Mouse (Mus musculus) neural tube, embryonic 13.5 days (tissue): Measurements from ENCODE around the gene Mboat7. TPM values are rescaled to one million over a fixed set of nuclear protein-coding genes. Genes with fewer than 3 reads are reported as not detected.

ENCODE experiments used
- ATAC-seq: fragments of 200-750 bp; cut with Nextera tagmentation; 2 replicates; pipeline ENCODE4 v1.8.0; 2017; ENCODE audit warnings: low read depth, mild to moderate bottlenecking, moderate TSS enrichment, moderate library complexity
- H3K27ac ChIP-seq: fragments of 300-500 bp; sonication (generic); replicated peaks from 2 replicates; pipeline ENCODE4 v1.5.1; 2015; ENCODE audit warnings: moderate library complexity, mild to moderate bottlenecking, inconsistent platforms
- H3K27me3 ChIP-seq: fragments of 300-500 bp; sonication (generic); 2 replicates; pipeline ENCODE4 v1.6.1; 2015; ENCODE audit warnings: mild to moderate bottlenecking, inconsistent platforms
- H3K36me3 ChIP-seq: fragments of 300-500 bp; sonication (generic); 2 replicates; pipeline ENCODE4 v1.6.1; 2015; ENCODE audit warnings: mild to moderate bottlenecking, inconsistent platforms
- H3K4me1 ChIP-seq: fragments of 300-500 bp; sonication (generic); replicated peaks from 2 replicates; pipeline ENCODE4 v1.6.1; 2015; ENCODE audit warnings: inconsistent platforms
- H3K4me2 ChIP-seq: fragments of 300-500 bp; sonication (generic); 2 replicates; pipeline ENCODE4 v1.6.1; 2015; ENCODE audit warnings: inconsistent platforms, mild to moderate bottlenecking, moderate library complexity
- H3K4me3 ChIP-seq: fragments of 300-500 bp; sonication (generic); 2 replicates; pipeline ENCODE4 v1.5.1; 2015; ENCODE audit warnings: mild to moderate bottlenecking, inconsistent platforms
- H3K9ac ChIP-seq: fragments of 300-500 bp; sonication (generic); 2 replicates; pipeline ENCODE4 v1.6.1; 2015; ENCODE audit warnings: moderate library complexity, mild to moderate bottlenecking, inconsistent platforms
- H3K9me3 ChIP-seq: fragments of 300-500 bp; sonication (generic); 2 replicates; pipeline ENCODE4 v1.6.1; 2016; ENCODE audit warnings: inconsistent platforms
- WGBS: fragments of 180-500 bp; shearing (Covaris S2); methylation state at CpG from one replicate; pipeline ENCODE4 v1.1.7; 2015; 5-methylcytosine and 5-hydroxymethylcytosine counted together
- polyA plus RNA-seq: library from polyadenylated mRNA; unstranded; fragments of >200 nt; fragmentation: Nextera tagmentation; extraction: Ambion mirVana; gene quantifications from 2 replicates; pipeline ENCODE4 v1.2.1, GENCODE M21; 2015

Mboat7 gene
- polyA plus RNA-seq, 1 experiment from 2014 or later, result 58.7 TPM

- H3K4me3 ChIP-seq, result no peak overlapping the region
- H3K9me3 ChIP-seq, result no peaks in the 10 kb centered on the region
- ATAC-seq, result no peak
- H3K36me3 ChIP-seq, result peaks cover 98% of the 10 kb centered on the region
- H3K27me3 ChIP-seq, result no peaks in the 10 kb centered on the region
- no peak overlapping the region for H3K9ac ChIP-seq
- H3K4me1 ChIP-seq, result no peaks in the 10 kb centered on the region
- H3K27ac ChIP-seq, result no peak overlapping the region
- 93% methylated on average over 4 of the region's 4 CpGs for WGBS
- no peak overlapping the region for H3K4me2 ChIP-seq
Observed at GRCm38 (mm10) chr7:3656966-3657365, 36.4 kb downstream of the Mboat7 start.

DNA sequence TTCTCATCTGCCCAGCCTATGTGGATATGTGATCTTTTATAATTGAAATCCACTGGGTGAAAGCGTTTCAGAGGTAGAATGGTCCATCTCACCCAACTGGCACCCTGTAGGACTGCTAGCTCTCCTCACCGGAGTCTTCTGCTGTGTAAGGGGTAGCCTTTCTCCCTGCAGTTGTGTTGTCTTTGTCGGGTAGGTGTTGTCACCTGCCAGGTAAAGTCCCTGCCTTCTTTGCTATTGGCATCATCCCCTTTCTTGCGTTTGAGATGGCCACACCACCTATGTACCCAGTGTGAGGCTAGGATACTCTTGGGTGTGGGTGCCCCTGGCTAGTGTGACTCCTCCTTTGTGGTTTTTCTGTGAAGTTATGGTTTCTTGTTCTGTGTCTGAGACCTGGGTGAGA, 46.7 kb downstream of the Mboat7 start:
- Histone ChIP-seq H3K27ac (no peak overlapping the region), H3K27me3 (no peaks in the 10 kb centered on the region), H3K4me1 (peaks cover 47% of the 10 kb centered on the region), H3K4me3 (peak overlapping the region; percentile 98), H3K9me3 (no peaks in the 10 kb centered on the region), H3K4me2 (peak overlapping the region; percentile 92), H3K36me3 (peaks cover 17% of the 10 kb centered on the region), H3K9ac (peak overlapping the region; percentile 100)
- no peak for ATAC-seq
- 72% methylated on average over 4 of the region's 4 CpGs for WGBS

DNA sequence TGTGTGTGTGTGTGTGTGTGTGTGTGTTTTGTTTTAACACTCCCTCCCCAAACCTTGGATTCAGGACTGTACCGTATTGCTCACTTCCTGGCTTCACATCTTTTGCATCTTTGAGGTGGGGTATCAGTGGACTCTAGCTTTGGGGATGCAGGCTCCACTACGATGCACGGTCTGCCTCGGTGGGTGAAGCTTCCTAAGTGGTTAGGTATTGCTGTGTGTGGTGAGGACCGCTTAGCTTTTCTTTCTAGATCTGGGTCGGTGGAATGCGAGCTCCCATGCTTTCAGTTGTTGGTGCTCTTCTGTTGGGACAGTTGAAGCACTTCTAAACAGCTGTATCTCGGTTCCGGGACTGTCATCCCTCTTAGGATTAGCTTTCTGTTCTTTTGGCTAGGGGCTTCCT, 47.1 kb downstream of the Mboat7 start:
- peaks cover 47% of the 10 kb centered on the region for H3K4me1 ChIP-seq
- no peak for ATAC-seq
- H3K9ac ChIP-seq, result peak overlapping the region; percentile 100
- peaks cover 17% of the 10 kb centered on the region for H3K36me3 ChIP-seq
- H3K27ac ChIP-seq, result peak overlapping the region; percentile 98
- H3K4me3 ChIP-seq, result peak overlapping the region; percentile 98
- 32% methylated on average over 9 of the region's 9 CpGs for WGBS
- H3K27me3 ChIP-seq, result no peaks in the 10 kb centered on the region
- H3K9me3 ChIP-seq, result no peaks in the 10 kb centered on the region
- H3K4me2 ChIP-seq, result peak overlapping the region; percentile 92

- H3K27ac ChIP-seq, result peak overlapping the region; percentile 98
- H3K9me3 ChIP-seq, result no peaks in the 10 kb centered on the region
- H3K4me1 ChIP-seq, result peaks cover 47% of the 10 kb centered on the region
- peaks cover 17% of the 10 kb centered on the region for H3K36me3 ChIP-seq
- peak overlapping the region; percentile 100 for H3K9ac ChIP-seq
- WGBS, result under 1% methylated on average over 53 of the region's 58 CpGs
- H3K4me2 ChIP-seq, result peak overlapping the region; percentile 92
- no peaks in the 10 kb centered on the region for H3K27me3 ChIP-seq
- no peak; the same call in none of the 2 replicates for ATAC-seq
- H3K4me3 ChIP-seq, result peak overlapping the region; percentile 98
Observed at GRCm38 (mm10) chr7:3645488-3646025, 47.8 kb downstream of the Mboat7 start.

- H3K27ac ChIP-seq, result peak within 1 kb of the TSS; percentile 98
- peaks cover 19% of the 10 kb centered on the region for H3K36me3 ChIP-seq
- no peaks in the 10 kb centered on the region for H3K27me3 ChIP-seq
- H3K4me3 ChIP-seq, result peak within 1 kb of the TSS; percentile 98
- H3K9me3 ChIP-seq, result no peaks in the 10 kb centered on the region
- peak within 1 kb of the TSS; percentile 100 for H3K9ac ChIP-seq
- WGBS, result under 1% methylated on average over 56 of the region's 58 CpGs
- peak; percentile 98 for ATAC-seq
- H3K4me1 ChIP-seq, result peaks cover 47% of the 10 kb centered on the region
- H3K4me2 ChIP-seq, result peak within 1 kb of the TSS; percentile 92
Observed at GRCm38 (mm10) chr7:3644672-3645487, 48.4 kb downstream of the Mboat7 start, which contains the start of gene Cnot3. Gene Cnot3 (plus strand): TSS chr7:3645268.

DNA sequence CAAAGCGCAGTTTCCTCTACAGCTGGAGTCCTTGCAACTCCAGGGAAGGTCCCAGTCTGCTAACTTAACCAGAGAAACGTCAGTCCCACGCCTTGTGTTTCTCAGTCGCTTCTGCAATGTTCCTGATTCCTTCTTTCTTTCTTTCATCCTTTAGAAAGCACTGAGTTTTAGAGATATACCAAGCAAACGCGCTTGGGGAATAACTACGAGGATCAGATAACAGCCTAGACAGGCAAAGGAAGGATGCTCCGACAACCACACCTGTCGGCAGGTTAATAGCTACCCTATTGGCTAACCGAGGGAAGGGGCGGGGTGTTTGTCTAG, 49.0 kb downstream of the Mboat7 start:
- H3K27me3 ChIP-seq, result no peaks in the 10 kb centered on the region
- H3K4me2 ChIP-seq, result peak overlapping the region; percentile 66
- ATAC-seq, result peak; percentile 1; the same call in 1 of the 2 replicates
- peak overlapping the region; percentile 98 for H3K4me3 ChIP-seq
- H3K36me3 ChIP-seq, result peaks cover 25% of the 10 kb centered on the region
- peaks cover 43% of the 10 kb centered on the region for H3K4me1 ChIP-seq
- H3K9ac ChIP-seq, result peak overlapping the region; percentile 41; the same call in 1 of the 2 replicates
- H3K27ac ChIP-seq, result peak overlapping the region; percentile 25; the same call in 1 of the 2 replicates
- H3K9me3 ChIP-seq, result no peaks in the 10 kb centered on the region
- WGBS, result 2% methylated on average over 11 of the region's 11 CpGs

- Histone ChIP-seq H3K36me3 (peaks cover 30% of the 10 kb centered on the region), H3K4me3 (peak overlapping the region; percentile 98), H3K27ac (peak overlapping the region; percentile 25; the same call in 1 of the 2 replicates), H3K4me1 (peaks cover 38% of the 10 kb centered on the region), H3K4me2 (peak overlapping the region; percentile 66), H3K9me3 (no peaks in the 10 kb centered on the region), H3K9ac (peak overlapping the region; percentile 41; the same call in 1 of the 2 replicates), H3K27me3 (no peaks in the 10 kb centered on the region)
- 26% methylated on average over 9 of the region's 9 CpGs for WGBS
- no peak for ATAC-seq
Observed at GRCm38 (mm10) chr7:3643843-3644242, 49.5 kb downstream of the Mboat7 start.

DNA sequence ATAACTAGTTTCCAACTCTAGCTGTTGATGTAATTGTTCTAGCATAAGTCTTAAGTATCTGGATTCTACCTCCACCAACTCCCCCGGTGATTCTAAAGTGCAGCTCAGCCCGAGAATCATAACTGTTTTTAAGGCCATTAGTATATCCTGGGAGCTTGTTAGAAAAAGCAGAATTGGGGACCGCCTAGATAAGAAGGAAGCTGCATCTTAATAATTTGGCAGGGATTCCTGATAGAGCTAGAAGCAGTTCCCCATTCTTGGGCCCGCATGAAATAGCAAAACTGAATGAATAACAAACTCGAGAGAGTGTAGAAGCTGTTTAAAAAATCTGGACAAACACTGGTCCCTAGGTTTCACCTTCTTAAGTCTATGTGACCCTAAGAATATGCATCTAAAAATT, 49.9 kb downstream of the Mboat7 start:
- Histone ChIP-seq H3K36me3 (peaks cover 34% of the 10 kb centered on the region), H3K27ac (no peak overlapping the region), H3K4me1 (peaks cover 34% of the 10 kb centered on the region), H3K9me3 (no peaks in the 10 kb centered on the region), H3K27me3 (no peaks in the 10 kb centered on the region), H3K9ac (0 out of 2 replicates have a peak overlapping the region, but pooled peaks have one; percentile 41), H3K4me3 (no peak overlapping the region; the same call in 1 of the 2 replicates), H3K4me2 (peak overlapping the region; percentile 66)
- no peak for ATAC-seq
- 69% methylated on average over 5 of the region's 5 CpGs for whole genome bisulfite sequencing

- WGBS, result 65% methylated on average over 3 of the region's 3 CpGs
- H3K27ac ChIP-seq, result peak overlapping the region; percentile 69; the same call in 1 of the 2 replicates
- peaks cover 38% of the 10 kb centered on the region for H3K4me1 ChIP-seq
- no peaks in the 10 kb centered on the region for H3K9me3 ChIP-seq
- peaks cover 38% of the 10 kb centered on the region for H3K36me3 ChIP-seq
- H3K9ac ChIP-seq, result peak overlapping the region; percentile 89
- ATAC-seq, result peak; percentile 9; the same call in 1 of the 2 replicates
- peak overlapping the region; percentile 73 for H3K4me3 ChIP-seq
- no peaks in the 10 kb centered on the region for H3K27me3 ChIP-seq
- peak overlapping the region; percentile 99 for H3K4me2 ChIP-seq
Observed at GRCm38 (mm10) chr7:3630478-3630815, 62.9 kb downstream of the Mboat7 start.

DNA sequence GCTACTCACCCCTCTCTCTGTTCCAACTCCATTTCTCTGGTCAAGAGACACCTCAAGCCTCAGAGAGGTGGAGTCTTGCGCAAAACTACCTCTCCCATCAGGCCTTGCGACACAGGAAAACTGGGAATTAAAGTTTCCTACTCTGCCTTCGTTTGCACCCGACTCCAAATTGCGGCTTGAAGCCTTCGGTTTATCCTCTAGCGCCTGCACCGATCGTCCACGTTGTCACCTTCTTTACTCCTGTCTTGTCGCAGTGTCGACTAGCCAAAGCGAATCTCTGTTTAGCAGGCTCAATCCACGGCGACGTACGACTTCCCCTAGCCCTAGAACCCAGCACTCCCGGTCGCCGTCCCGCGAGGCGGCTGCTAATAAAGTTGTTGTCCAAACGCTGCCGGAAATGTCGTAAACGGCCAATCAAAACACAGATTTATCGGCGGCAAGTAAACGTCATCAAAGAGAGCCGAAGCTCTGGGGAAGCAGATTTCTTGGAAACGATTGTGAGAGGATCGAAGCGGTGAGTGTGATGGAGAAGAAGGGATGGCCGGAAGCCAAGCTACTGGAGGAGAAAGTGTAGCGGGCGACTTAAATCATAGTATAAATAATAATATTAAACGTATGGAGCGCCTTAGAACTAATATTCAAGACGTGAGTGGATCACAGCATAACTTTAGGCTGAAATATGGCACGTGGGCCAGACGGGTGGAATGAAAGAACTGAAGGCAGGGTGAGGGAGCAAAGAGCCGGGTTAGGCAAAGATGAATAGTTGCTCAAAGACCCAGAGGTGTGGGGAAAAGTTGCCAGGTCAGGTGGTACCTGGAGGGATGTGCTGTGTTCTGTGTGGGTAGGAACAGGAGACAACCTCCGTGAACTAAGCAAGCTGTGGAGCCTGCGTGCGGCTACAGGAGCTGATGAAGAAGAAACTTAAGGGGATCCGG, 63.5 kb downstream of the Mboat7 start, which contains the start of the genes Tfpt and Prpf31:
Tfpt (minus strand) TSS at position 387 of the 935 bp plus-strand sequence.
Prpf31 (plus strand) TSS at position 443 of the 935 bp plus-strand sequence.
- Histone ChIP-seq H3K9me3 (no peaks in the 10 kb centered on the region), H3K4me2 (peak within 1 kb of the TSS; percentile 99), H3K27ac (peak within 1 kb of the TSS; percentile 84), H3K4me1 (peaks cover 38% of the 10 kb centered on the region), H3K4me3 (peak within 1 kb of the TSS; percentile 73), H3K36me3 (peaks cover 35% of the 10 kb centered on the region), H3K27me3 (no peaks in the 10 kb centered on the region), H3K9ac (peak within 1 kb of the TSS; percentile 89)
- peak; percentile 85 for ATAC-seq
- under 1% methylated on average over 47 of the region's 47 CpGs for WGBS

- Histone ChIP-seq H3K4me1 (peaks cover 38% of the 10 kb centered on the region), H3K4me3 (peak overlapping the region; percentile 73), H3K9me3 (no peaks in the 10 kb centered on the region), H3K4me2 (peak overlapping the region; percentile 99), H3K36me3 (peaks cover 37% of the 10 kb centered on the region), H3K27ac (peak overlapping the region; percentile 84; the same call in 1 of the 2 replicates), H3K27me3 (no peaks in the 10 kb centered on the region), H3K9ac (peak overlapping the region; percentile 89)
- WGBS, result 39% methylated on average over 4 of the region's 4 CpGs
- ATAC-seq, result peak; percentile 60
Observed at GRCm38 (mm10) chr7:3629030-3629429, 64.3 kb downstream of the Mboat7 start.
